Mouse (Mus musculus): Measurements from ENCODE around the gene Slc37a2.
A peak's percentile ranks its signal among the peaks of the same experiment; 100 is the strongest.

Gene Slc37a2

GRCm38 (mm10) chr9:37214327-37215060 lies 41.0 kb downstream of the Slc37a2 start:
- no peak for DNase-seq (ENCODE audit: low spot score)

- no peak for DNase-seq (ENCODE audit: low spot score)
Observed at GRCm38 (mm10) chr9:37213060-37213738, 42.3 kb downstream of the Slc37a2 start.

- peak; percentile 87 for DNase-seq (ENCODE audit: low spot score)
Observed at GRCm38 (mm10) chr9:37207929-37208411, 47.6 kb downstream of the Slc37a2 start, which contains the start of gene Tmem218. TSS of gene Tmem218 (plus strand) at chr9:37208223.

- no peak for DNase-seq (ENCODE audit: low spot score)
Observed at GRCm38 (mm10) chr9:37203884-37204283, 51.7 kb downstream of the Slc37a2 start.

- DNase-seq (ENCODE audit: low spot score) = no peak
Observed at GRCm38 (mm10) chr9:37200414-37200813, 55.1 kb downstream of the Slc37a2 start.

GRCm38 (mm10) chr9:37197067-37197466 lies 58.5 kb downstream of the Slc37a2 start:
- no peak for DNase-seq (ENCODE audit: low spot score)

- DNase-seq (ENCODE audit: low spot score) = no peak
Observed at GRCm38 (mm10) chr9:37188024-37188423, 67.5 kb downstream of the Slc37a2 start.

GRCm38 (mm10) chr9:37187407-37187806 lies 68.1 kb downstream of the Slc37a2 start:
- no peak for DNase-seq (ENCODE audit: low spot score)

- no peak for DNase-seq (ENCODE audit: low spot score)
Observed at GRCm38 (mm10) chr9:37183176-37183575, 72.4 kb downstream of the Slc37a2 start.

GRCm38 (mm10) chr9:37181596-37181995 lies 73.9 kb downstream of the Slc37a2 start:
- no peak for DNase-seq (ENCODE audit: low spot score)

GRCm38 (mm10) chr9:37179596-37179995 lies 75.9 kb downstream of the Slc37a2 start:
- DNase-seq (ENCODE audit: low spot score) = no peak

- no peak for DNase-seq (ENCODE audit: low spot score)
Observed at GRCm38 (mm10) chr9:37178911-37179310, 76.6 kb downstream of the Slc37a2 start.

All from ovary, postnatal 14 days (tissue).